Mouse (Mus musculus) MEL (cell line): ENCODE measurements around the gene Plbd2. TPM values are rescaled to one million over a fixed set of nuclear protein-coding genes. Genes with fewer than 3 reads are reported as not detected.

Experiments
- DNase-seq: peaks from one replicate; pipeline ENCODE4 v3.0.0; 2011; ENCODE audit warnings: low read depth, low spot score
- H3K27ac ChIP-seq: 2 replicates; pipeline ENCODE4 v1.5.1; 2012; ENCODE audit warnings: low read depth, mild to moderate bottlenecking, control low read depth, low read length, moderate library complexity; ENCODE audit not compliant: control insufficient read depth
- H3K27me3 ChIP-seq, 2 experiments: fragments of 150-350 bp in 1 of 2; sonication (generic) in 1 of 2; 2 replicates each; pipeline ENCODE4 v1.6.1; 2012; ENCODE audit warnings: low read length in 2 of 2, mild to moderate bottlenecking in 2 of 2, improper control_type of control experiment in 1 of 2, moderate library complexity in 1 of 2; ENCODE audit not compliant: insufficient read depth in 2 of 2, control insufficient read depth in 1 of 2
- H3K36me3 ChIP-seq, 2 experiments: 2 replicates each; pipeline ENCODE4 v1.6.1; 2012 to 2014; ENCODE audit warnings: low read length in 2 of 2, improper control_type of control experiment in 1 of 2, inconsistent platforms in 1 of 2, mild to moderate bottlenecking in 1 of 2; ENCODE audit not compliant: insufficient read depth in 2 of 2, control insufficient read depth in 1 of 2
- H3K4me1 ChIP-seq, 2 experiments: fragments of 150-350 bp in 1 of 2; sonication (generic) in 1 of 2; 2 replicates each; pipeline ENCODE4 v1.6.1; 2012; ENCODE audit warnings: low read length in 2 of 2, improper control_type of control experiment in 1 of 2, mild to moderate bottlenecking in 1 of 2; ENCODE audit not compliant: insufficient read depth in 2 of 2, control insufficient read depth in 1 of 2
- H3K4me3 ChIP-seq, 2 experiments: fragments of 150-350 bp in 1 of 2; sonication (generic) in 1 of 2; 2 replicates each; pipeline ENCODE4 v1.5.1; 2012; ENCODE audit warnings: low read depth in 2 of 2, low read length in 2 of 2, mild to moderate bottlenecking in 2 of 2, moderate library complexity in 2 of 2, control low read depth in 1 of 2, improper control_type of control experiment in 1 of 2; ENCODE audit not compliant: control insufficient read depth in 1 of 2, insufficient read depth in 1 of 2
- H3K79me2 ChIP-seq: 2 replicates; pipeline ENCODE4 v1.6.1; 2012; ENCODE audit warnings: mild to moderate bottlenecking, low read length, moderate library complexity; ENCODE audit not compliant: control insufficient read depth, poor library complexity, insufficient read depth
- H3K9ac ChIP-seq: 2 replicates; pipeline ENCODE4 v1.6.1; 2012; ENCODE audit warnings: low read depth, mild to moderate bottlenecking, control low read depth, low read length, moderate library complexity; ENCODE audit not compliant: control insufficient read depth, poor library complexity, severe bottlenecking
- H3K9me3 ChIP-seq: fragments of 150-350 bp; sonication (generic); replicated peaks from 2 replicates; pipeline ENCODE4 v1.6.1; 2012; ENCODE audit warnings: mild to moderate bottlenecking, low read length, improper control_type of control experiment, moderate library complexity; ENCODE audit not compliant: insufficient read depth
- BHLHE40 ChIP-seq: IDR thresholded peaks from 2 replicates; pipeline ENCODE4 v1.6.1; 2012; ENCODE audit warnings: low read depth, mild to moderate bottlenecking, inconsistent platforms, low read length, improper control_type of control experiment, borderline replicate concordance
- CHD1 ChIP-seq: IDR thresholded peaks from 2 replicates; pipeline ENCODE4 v1.6.1; 2012; ENCODE audit warnings: low read depth, mild to moderate bottlenecking, inconsistent platforms, low read length, improper control_type of control experiment
- CTCF ChIP-seq, 3 experiments: IDR thresholded peaks in 2 of 3; conservative IDR thresholded peaks in 1 of 3; 2 replicates each; pipeline ENCODE4 v1.5.1; 2011 to 2012; ENCODE audit warnings: low read length in 3 of 3, low read depth in 2 of 3, mild to moderate bottlenecking in 2 of 3, improper control_type of control experiment in 1 of 3, inconsistent platforms in 1 of 3, mixed read lengths in 1 of 3, moderate library complexity in 1 of 3; ENCODE audit not compliant: control insufficient read depth in 1 of 3, insufficient read depth in 1 of 3, poor library complexity in 1 of 3, severe bottlenecking in 1 of 3
- ELF1 ChIP-seq: IDR thresholded peaks from 2 replicates; pipeline ENCODE4 v1.6.1; 2014; ENCODE audit warnings: low read depth, mild to moderate bottlenecking, inconsistent platforms, low read length, improper control_type of control experiment, moderate library complexity
- EP300 ChIP-seq, 2 experiments: IDR thresholded peaks; 2 replicates each; pipeline ENCODE4 v1.6.1; 2011; ENCODE audit warnings: improper control_type of control experiment in 2 of 2, low read length in 2 of 2, low read depth in 1 of 2, mild to moderate bottlenecking in 1 of 2
- ETS1 ChIP-seq: IDR thresholded peaks from 2 replicates; pipeline ENCODE4 v1.6.1; 2012; ENCODE audit warnings: low read depth, mild to moderate bottlenecking, inconsistent platforms, low read length, improper control_type of control experiment, moderate library complexity
- GABPA ChIP-seq: IDR thresholded peaks from 2 replicates; pipeline ENCODE4 v1.6.1; 2012; ENCODE audit warnings: low read depth, mild to moderate bottlenecking, inconsistent platforms, low read length, improper control_type of control experiment, moderate library complexity
- GATA1 ChIP-seq: IDR thresholded peaks from 2 replicates; pipeline ENCODE4 v1.6.1; 2011; ENCODE audit warnings: low read depth, low read length, improper control_type of control experiment
- MAFK ChIP-seq: IDR thresholded peaks from 2 replicates; pipeline ENCODE4 v1.6.1; 2011; ENCODE audit warnings: low read depth, mild to moderate bottlenecking, low read length, improper control_type of control experiment, borderline replicate concordance
- MAX ChIP-seq: IDR thresholded peaks from 2 replicates; pipeline ENCODE4 v1.6.1; 2011; ENCODE audit warnings: low read length, improper control_type of control experiment
- MAZ ChIP-seq: IDR thresholded peaks from 2 replicates; pipeline ENCODE4 v1.6.1; 2012; ENCODE audit warnings: low read depth, mild to moderate bottlenecking, inconsistent platforms, low read length, improper control_type of control experiment
- MEF2A ChIP-seq: IDR thresholded peaks from 2 replicates; pipeline ENCODE4 v1.6.1; 2014; ENCODE audit warnings: low read depth, mild to moderate bottlenecking, inconsistent platforms, low read length, improper control_type of control experiment; ENCODE audit not compliant: poor library complexity, insufficient replicate concordance, severe bottlenecking; ENCODE audit errors: extremely low read depth
- MXI1 ChIP-seq: IDR thresholded peaks from 2 replicates; pipeline ENCODE4 v1.6.1; 2011; ENCODE audit warnings: mild to moderate bottlenecking, low read depth, low read length, improper control_type of control experiment
- MYB ChIP-seq: IDR thresholded peaks from 2 replicates; pipeline ENCODE4 v1.6.1; 2011; ENCODE audit warnings: mild to moderate bottlenecking, low read depth, low read length, improper control_type of control experiment
- MYC ChIP-seq: IDR thresholded peaks from 2 replicates; pipeline ENCODE4 v1.6.1; 2011; ENCODE audit warnings: low read depth, mild to moderate bottlenecking, low read length, improper control_type of control experiment, moderate library complexity
- NELFE ChIP-seq: IDR thresholded peaks from 2 replicates; pipeline ENCODE4 v1.6.1; 2011; ENCODE audit warnings: low read depth, low read length, improper control_type of control experiment
- NRF1 ChIP-seq: IDR thresholded peaks from 2 replicates; pipeline ENCODE4 v1.6.1; 2014; ENCODE audit warnings: low read depth, mild to moderate bottlenecking, inconsistent platforms, low read length, improper control_type of control experiment, moderate library complexity; ENCODE audit not compliant: poor library complexity, insufficient read depth, severe bottlenecking
- POLR2AphosphoS5 ChIP-seq: IDR thresholded peaks from 2 replicates; pipeline ENCODE4 v1.6.1; 2012; ENCODE audit warnings: low read depth, borderline replicate concordance, mild to moderate bottlenecking, inconsistent platforms, low read length, moderate library complexity, mixed read lengths
- RCOR1 ChIP-seq: IDR thresholded peaks from 2 replicates; pipeline ENCODE4 v1.6.1; 2012; ENCODE audit warnings: low read depth, mild to moderate bottlenecking, inconsistent platforms, low read length, improper control_type of control experiment
- TAL1 ChIP-seq: IDR thresholded peaks from 2 replicates; pipeline ENCODE4 v1.6.1; 2012; ENCODE audit warnings: mild to moderate bottlenecking, inconsistent platforms, low read length, moderate library complexity, mixed read lengths
- TBP ChIP-seq: IDR thresholded peaks from 2 replicates; pipeline ENCODE4 v1.8.0; 2011; ENCODE audit warnings: low read depth, low read length, improper control_type of control experiment
- TCF12 ChIP-seq: IDR thresholded peaks from 2 replicates; pipeline ENCODE4 v1.6.1; 2014; ENCODE audit warnings: low read depth, mild to moderate bottlenecking, inconsistent platforms, low read length, improper control_type of control experiment, moderate library complexity
- USF1 ChIP-seq: IDR thresholded peaks from 2 replicates; pipeline ENCODE4 v1.6.1; 2014; ENCODE audit warnings: low read depth, mild to moderate bottlenecking, inconsistent platforms, low read length, improper control_type of control experiment, moderate library complexity
- USF2 ChIP-seq, 2 experiments: IDR thresholded peaks; 2 replicates each; pipeline ENCODE4 v1.6.1; 2011 to 2012; ENCODE audit warnings: improper control_type of control experiment in 2 of 2, low read length in 2 of 2, borderline replicate concordance in 1 of 2, inconsistent platforms in 1 of 2, low read depth in 1 of 2, mild to moderate bottlenecking in 1 of 2; ENCODE audit not compliant: insufficient read depth in 1 of 2
- ZKSCAN1 ChIP-seq: IDR thresholded peaks from 2 replicates; pipeline ENCODE4 v1.6.1; 2012; ENCODE audit warnings: low read depth, mild to moderate bottlenecking, inconsistent platforms, low read length, improper control_type of control experiment, moderate library complexity
- ZMIZ1 ChIP-seq: IDR thresholded peaks from 2 replicates; pipeline ENCODE4 v1.6.1; 2012; ENCODE audit warnings: low read depth, mild to moderate bottlenecking, inconsistent platforms, low read length, improper control_type of control experiment, moderate library complexity
- ZNF384 ChIP-seq: IDR thresholded peaks from 2 replicates; pipeline ENCODE4 v1.6.1; 2012; ENCODE audit warnings: low read depth, mild to moderate bottlenecking, inconsistent platforms, low read length, improper control_type of control experiment
- polyA plus RNA-seq, 2 experiments: library from polyadenylated mRNA; stranded (reverse) in 1 of 2; unstranded in 1 of 2; fragments of >175 nt in 1 of 2; fragments of >200 nt in 1 of 2; gene quantifications; 2 replicates each; pipeline versions ENCODE4 v1.2.1 to v1.2.4; 2012; ENCODE audit warnings: low replicate concordance in 2 of 2, low read depth in 1 of 2; ENCODE audit not compliant: insufficient read length in 2 of 2, insufficient read depth in 1 of 2, missing spikeins in 1 of 2
- total RNA-seq: library from RNA; depleted of rRNA; stranded (reverse); fragments of 300-350 nt; gene quantifications from 2 replicates; pipeline ENCODE4 v1.2.3, GENCODE M21; 2012

Plbd2 gene
- total and polyA plus RNA-seq, 3 experiments = 10.1 to 30.5 TPM; not detected in 1

DNA sequence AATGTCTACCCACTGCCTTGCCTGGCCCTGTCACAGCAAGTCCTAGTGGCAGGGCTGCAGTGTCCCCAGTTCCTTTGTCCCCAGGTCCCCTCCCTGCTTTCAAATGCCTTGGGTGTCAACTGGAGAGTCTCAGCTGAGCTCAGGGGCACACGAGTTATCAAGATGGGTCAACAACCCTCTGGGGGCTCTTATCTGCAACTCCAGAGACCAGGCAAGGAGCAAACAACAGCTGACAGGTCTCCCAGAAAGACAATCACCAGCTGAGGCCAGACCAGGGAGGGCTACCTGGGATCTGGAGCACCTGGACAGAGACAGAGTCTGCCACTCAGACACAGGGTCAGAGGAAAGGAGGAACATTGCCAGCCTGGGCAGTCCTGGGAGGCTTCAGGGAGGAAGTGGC lies 47.2 kb downstream of the Plbd2 start:
- H3K27me3 ChIP-seq = no peaks in the 10 kb centered on the region

DNA sequence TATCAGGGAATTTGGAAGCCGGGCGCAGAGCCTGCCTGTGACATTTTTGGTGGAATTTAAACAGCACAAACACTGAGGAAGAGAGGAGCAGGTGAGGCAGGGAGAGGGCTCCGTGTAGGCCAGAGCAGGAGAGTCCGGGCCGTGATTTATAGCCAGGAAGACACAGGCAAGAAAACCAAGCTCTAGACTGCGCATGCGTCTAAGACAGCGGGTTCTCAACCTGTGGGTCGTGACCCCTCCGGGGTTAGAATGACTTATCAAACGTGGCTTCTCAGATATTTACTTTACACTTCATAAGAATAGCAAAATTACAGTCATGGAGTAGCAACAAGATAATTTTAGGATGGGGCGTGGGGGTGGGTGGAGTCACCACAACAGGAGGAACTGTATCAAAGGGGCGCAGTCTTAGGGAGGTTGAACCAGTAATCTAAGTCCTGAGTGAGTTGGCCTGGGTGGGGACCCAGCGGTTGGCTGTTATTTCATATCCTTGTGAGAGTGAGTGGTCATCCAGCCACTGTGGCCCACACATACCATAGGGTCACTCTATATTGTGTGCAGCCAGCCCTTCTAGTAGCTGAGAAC lies 48.6 kb downstream of the Plbd2 start:
- Histone ChIP-seq H3K4me1 (peaks cover 8 to 19% of the 10 kb centered on the region in 2 experiments), H3K27ac (no peak overlapping the region), H3K4me3 (peak overlapping the region; percentile 2 to 45; a peak in 1 of 4 replicates), H3K27me3 (no peaks in the 10 kb centered on the region), H3K9ac (no peak overlapping the region)
- DNase-seq = peak; percentile 65
- TF ChIP-seq NRF1 (0 out of 2 replicates have a peak, but pooled peaks have one; percentile 36), BHLHE40 (no peak), TBP (no peak), TAL1 (no peak)
- TF ChIP-seq, all 39 proteins: peak for 1
- Histone ChIP-seq H3K79me2 (no peaks in the 10 kb centered on the region), H3K9me3 (no peaks in the 10 kb centered on the region), H3K36me3 (peaks cover 0 to 5% of the 10 kb centered on the region in 2 experiments; a peak in 2 of 4 replicates)

More for the DNA sequence above, 47.2 kb downstream of the Plbd2 start:
- peaks cover 8 to 19% of the 10 kb centered on the region in 2 experiments for H3K4me1 ChIP-seq
- no peak for TF ChIP-seq MYB
- TF ChIP-seq CTCF (IDR thresholded peaks at IDR 0.05 in 2 of 3, conservative IDR thresholded peaks at IDR 0.05 in 1 of 3; ENCODE audit: control insufficient read depth in 1 of 3, insufficient read depth in 1 of 3, low read depth in 2 of 3, low read length in 3 of 3, poor library complexity in 1 of 3, severe bottlenecking in 1 of 3) = no peak
- TF ChIP-seq CHD1 = no peak
- 0 out of 2 replicates have a peak, but pooled peaks have one; percentile 28 for TF ChIP-seq MAZ
- TF ChIP-seq ETS1 = peak; percentile 89
- TF ChIP-seq MAX = no peak
- no peak for TF ChIP-seq MAFK
- no peak for TF ChIP-seq RCOR1
- no peak for TF ChIP-seq GABPA
- peak; percentile 44 for TF ChIP-seq TAL1
- peak; percentile 34; the same call in 1 of the 2 replicates for TF ChIP-seq GATA1
- no peak for TF ChIP-seq ZKSCAN1
- no peak for TF ChIP-seq NELFE
- no peak for TF ChIP-seq ZNF384
- no peak for TF ChIP-seq MEF2A
- TF ChIP-seq USF1 = no peak
- TF ChIP-seq BHLHE40 = no peak
- TF ChIP-seq TCF12 = peak; percentile 81
- no peak for TF ChIP-seq MXI1
- peak in 1 of 2 experiments; percentile 51; a peak in 1 of 4 replicates for TF ChIP-seq EP300 (IDR thresholded peaks at IDR 0.05; ENCODE audit: low read depth in 1 of 2, low read length in 2 of 2)
- no peak for TF ChIP-seq USF2 (IDR thresholded peaks at IDR 0.05; ENCODE audit: borderline replicate concordance in 1 of 2, insufficient read depth in 1 of 2, low read depth in 1 of 2, low read length in 2 of 2)
- TF ChIP-seq ZMIZ1 = no peak
- TF ChIP-seq POLR2AphosphoS5 = no peak
- TF ChIP-seq MYC = no peak
- no peak for TF ChIP-seq ELF1
- no peak overlapping the region for H3K9ac ChIP-seq
- H3K9me3 ChIP-seq = no peaks in the 10 kb centered on the region
- no peak for DNase-seq
- peaks cover 0 to 5% of the 10 kb centered on the region in 2 experiments; a peak in 2 of 4 replicates for H3K36me3 ChIP-seq
- no peaks in the 10 kb centered on the region for H3K79me2 ChIP-seq
- H3K4me3 ChIP-seq = no peak overlapping the region
- no peak overlapping the region for H3K27ac ChIP-seq
